Mouse (Mus musculus) left cerebral cortex, postnatal 10 days (tissue): ENCODE measurements around the gene Haghl. TPM values are rescaled to one million over a fixed set of nuclear protein-coding genes. Genes with fewer than 3 reads are reported as not detected.
A peak's percentile ranks its signal among the peaks of the same experiment; 100 is the strongest.
"Not testable (repeated sequence)": the region's sequence is repeated elsewhere in the genome, so short reads cannot be mapped to it uniquely, and the experiment has no call there.

ENCODE experiments used
- DNase-seq, 2 experiments: peaks; one replicate each; pipeline ENCODE4 v3.0.0; 2021 to 2022; ENCODE audit warnings: low spot score in 2 of 2, mixed read lengths in 1 of 2; ENCODE audit errors: extremely low spot score in 1 of 2
- intact Hi-C: fragments of 180-260 bp; cut with DNase I; formaldehyde crosslinking; loops from one replicate; pipeline ENCODE4 v1.15.1; 2025
- microRNA-seq: library from miRNA; unstranded; fragments of <30 nt; microRNA quantifications from one replicate; pipeline ENCODE4 v1.2.0, GENCODE M21; 2022
- total RNA-seq, 2 experiments: library from RNA; stranded (reverse); gene quantifications; 2 replicates each; pipeline ENCODE4 v1.2.3; 2021

Gene Haghl
- total RNA-seq, 2 experiments from 2014 or later: 132 to 133 TPM

DNA sequence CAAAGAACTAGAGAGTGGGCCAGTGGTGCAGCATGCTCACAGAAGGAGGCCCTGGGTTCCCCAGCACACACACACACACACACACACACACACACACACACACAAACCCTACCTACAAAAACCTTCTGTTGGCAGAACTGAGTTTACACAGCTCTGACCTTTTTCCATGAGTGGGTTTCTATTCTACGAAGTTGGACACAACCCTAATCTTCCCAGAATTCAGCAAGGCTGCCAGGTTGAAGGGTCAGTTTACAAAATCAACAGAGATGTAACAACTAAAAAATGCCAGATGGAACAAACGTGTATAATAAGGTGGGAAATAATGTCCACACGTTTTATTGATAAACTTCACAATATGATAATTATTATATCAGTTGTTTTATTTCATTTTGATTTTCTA is 27.8 kb downstream of the Haghl start:
- intact Hi-C loops: no loop called here
- DNase-seq: no peak

DNA sequence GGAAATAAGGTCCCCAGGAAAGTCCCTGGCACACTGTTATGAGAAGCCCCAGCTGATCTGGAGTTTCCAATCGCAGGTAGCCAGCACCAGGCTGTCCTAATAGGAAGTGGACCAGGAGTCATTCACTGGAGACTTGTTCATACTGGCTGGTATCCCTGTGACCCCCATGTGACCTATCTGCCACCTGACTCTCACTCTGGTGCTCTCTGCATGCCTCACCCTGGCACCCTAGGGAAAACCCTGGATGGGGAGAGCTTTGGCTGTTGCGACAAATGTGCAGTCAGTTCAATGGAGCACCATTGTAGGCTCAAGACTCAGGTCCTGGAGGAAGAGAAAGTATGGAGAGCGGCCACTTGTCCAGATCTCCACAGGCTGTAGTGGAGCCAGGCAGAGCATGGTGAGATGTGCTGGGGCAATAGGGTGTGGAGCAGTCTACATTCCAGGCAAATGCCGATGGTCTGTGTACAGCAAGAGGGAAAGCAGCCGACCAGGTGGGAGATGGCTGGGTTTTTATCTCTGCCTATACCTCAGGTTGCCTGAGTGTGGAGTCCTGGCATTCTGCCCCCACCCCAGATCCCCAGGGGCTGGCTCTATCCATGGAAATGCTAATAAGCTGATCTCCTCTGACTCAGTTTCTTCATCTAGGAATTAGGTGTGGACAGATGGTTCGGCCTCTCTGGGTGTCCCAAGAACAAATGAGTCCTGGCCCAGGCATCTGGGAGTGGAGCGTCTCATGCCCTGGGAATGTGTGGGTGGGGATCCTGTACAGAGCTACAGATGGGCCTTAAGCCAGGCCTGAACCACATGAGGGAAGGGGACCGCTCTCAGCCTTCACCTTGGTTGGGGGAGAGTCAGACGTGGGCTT is 28.9 kb downstream of the Haghl start:
- DNase-seq: no peak
- intact Hi-C loops: no loop called here

DNA sequence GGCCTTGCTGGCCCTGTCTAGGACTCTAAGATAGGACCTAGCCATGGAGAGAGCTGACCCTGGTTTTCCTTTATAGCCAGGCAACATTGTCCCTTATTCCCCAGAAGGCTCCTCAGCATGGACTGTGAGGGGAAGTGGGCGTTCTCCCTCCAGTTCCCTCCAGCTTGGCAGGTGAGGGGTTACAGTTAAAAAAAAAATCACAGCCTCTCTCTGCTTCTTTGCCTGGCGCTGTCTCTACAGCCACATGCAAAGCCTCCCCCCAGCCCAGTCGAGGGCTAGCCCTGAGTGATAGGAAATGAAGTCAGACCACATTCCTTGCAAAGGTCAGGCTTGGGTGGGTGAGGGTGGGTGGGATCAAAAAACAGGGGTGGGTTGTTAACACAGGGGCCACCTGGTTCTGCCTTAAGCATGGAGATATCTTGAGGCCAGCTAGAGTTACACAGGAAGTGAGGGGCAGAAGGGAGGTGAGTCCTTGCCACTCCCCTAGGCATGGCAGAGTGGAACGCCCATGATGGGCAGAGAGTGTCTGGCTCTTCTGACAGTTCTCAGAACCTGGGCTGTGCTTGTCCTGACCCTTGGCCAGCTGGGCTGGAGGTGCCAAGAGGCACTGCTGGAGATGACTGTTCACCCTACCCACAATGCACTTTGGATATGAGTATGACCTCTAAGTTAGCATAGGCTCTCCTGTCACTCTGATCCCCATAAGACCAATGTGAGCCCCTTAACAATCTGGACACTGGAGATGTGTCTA is 29.7 kb downstream of the Haghl start:
- intact Hi-C loops: no loop called here
- no peak for DNase-seq

DNA sequence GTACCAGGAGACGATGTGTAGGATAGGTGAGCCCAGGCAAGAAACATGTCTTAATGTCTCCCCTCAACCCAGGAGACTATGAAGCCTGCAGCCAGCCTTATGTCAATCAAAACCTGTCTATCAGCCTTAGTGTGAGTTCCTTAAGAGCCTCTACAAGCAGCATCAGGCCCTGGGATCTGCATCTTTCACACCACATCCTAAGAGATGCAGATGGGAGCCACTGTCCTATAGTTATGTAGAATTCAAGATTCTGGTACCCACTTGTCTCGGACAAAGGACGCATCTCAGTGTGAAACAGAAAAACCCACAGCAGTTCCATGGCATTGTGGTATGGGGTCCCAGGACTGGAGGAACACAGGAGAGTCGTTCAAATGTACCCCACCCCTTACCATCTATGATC is 30.4 kb downstream of the Haghl start:
- intact Hi-C loops: no loop called here
- DNase-seq: no peak

DNA sequence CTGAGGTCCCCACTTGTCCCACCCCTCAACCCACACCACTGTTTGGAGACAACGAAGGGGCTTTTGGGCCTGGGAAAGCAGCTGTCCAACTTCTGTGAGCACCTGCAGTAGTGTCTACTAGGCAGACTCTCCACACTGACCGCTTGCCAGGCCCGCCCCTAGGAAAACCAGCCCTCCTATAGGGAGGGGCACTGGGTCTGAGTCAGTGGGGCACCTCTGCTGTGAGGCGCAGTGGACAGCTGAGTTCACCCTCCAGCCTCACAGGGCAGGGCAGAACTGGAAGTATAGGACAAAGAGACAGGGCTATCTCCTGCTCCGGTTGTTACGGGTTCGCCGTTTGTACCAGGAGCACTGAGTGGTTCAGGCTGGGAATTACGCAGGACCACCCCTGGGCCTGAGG is 31.2 kb downstream of the Haghl start, which contains the start of gene Msln:
Gene Msln (minus strand): TSS at position 138 of the 400 bp plus-strand sequence.
- intact Hi-C loops: no loop called here
- no peak for DNase-seq

DNA sequence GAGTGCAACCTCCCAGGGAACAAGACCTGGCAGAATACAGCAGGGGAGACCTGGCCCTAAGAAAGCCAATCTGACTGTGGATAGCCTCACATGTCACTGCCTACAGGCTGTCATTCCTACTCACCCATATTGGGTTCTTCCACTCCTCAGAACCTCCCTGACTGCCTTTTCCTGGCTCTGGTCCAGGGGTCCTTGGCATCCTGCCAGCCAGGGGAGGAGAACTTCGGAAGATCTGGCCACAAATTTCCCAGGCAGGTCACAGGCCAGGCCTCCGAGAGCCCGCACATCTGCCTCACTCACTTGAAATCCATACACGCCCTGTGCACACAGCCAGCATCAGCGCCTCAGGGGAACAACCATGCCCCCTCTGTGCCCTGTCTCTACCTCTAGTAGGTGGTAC is 34.0 kb downstream of the Haghl start:
- DNase-seq: peak in 1 of 2 experiments; percentile 84

DNA sequence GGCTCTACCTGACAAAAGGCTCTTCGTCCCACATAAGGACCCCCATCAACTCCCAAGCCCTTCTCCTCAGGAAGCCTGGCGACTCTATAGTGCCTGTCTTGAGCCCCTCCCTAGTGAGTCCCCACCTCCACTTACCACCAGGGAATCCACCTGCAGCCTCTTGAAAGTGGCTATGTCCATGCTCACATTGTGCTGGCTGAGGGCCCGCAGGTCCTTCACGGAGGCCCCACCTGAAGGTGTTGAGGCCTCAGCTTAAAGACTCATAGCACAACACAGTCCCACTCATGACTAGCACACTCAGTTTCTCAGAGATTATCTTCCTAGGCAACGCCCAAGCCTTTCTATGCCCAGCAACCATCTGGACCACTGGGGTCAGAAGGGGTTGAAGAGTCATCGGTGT is 36.2 kb downstream of the Haghl start:
- no peak for DNase-seq
- intact Hi-C loops: no loop called here

More for the DNA sequence above, 34.0 kb downstream of the Haghl start:
- intact Hi-C loops: no loop called here

- DNase-seq: no peak
- intact Hi-C loops: no loop called here
Observed at GRCm38 (mm10) chr17:25748238-25748637, 37.2 kb downstream of the Haghl start.

DNA sequence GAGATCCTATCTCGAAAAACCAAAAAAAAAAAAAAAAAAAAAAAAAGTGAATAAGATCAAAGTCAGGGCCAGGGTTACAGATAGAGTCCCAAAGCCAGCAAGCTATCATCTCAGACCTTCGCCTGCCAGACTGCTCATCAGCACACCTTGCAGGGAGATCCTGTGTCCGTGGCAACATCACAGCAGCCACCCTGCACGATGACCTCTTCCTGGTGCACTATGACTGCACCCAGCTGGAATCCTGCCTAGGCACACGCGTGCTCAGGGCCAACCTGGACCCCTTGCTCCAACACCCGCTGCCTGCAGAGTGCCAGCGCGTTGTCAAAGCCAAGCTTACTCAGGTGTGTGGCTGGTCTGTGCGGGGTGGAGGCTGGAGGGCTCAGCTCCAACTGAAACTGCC is 41.2 kb downstream of the Haghl start:
- intact Hi-C loops: no loop called here
- DNase-seq: no peak

GRCm38 (mm10) chr17:25743831-25744230 is 41.6 kb downstream of the Haghl start:
- intact Hi-C loops: no loop called here
- DNase-seq: no peak

DNA sequence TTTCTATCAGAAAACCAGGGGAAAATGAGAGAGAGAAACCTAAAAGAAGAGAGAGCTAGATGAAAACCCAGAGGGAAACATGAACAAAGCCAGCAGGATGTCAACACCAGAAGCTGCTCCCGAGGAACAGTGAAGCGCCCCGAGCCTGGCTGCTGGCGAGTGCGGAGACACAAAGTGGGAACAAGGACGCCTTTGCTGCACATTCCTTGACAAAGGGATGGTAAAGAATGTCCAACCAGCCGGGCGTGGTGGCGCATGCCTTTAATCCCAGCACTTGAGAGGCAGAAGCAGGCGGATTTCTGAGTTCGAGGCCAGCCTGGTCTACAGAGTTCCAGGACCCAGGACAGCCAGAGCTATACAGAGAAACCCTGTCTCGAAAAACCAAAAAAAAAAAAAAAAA is 44.0 kb downstream of the Haghl start:
- DNase-seq, intact Hi-C loops: not testable (repeated sequence)

GRCm38 (mm10) chr17:25738861-25739260 is 46.6 kb downstream of the Haghl start:
- DNase-seq: no peak
- intact Hi-C loops: no loop called here

GRCm38 (mm10) chr17:25735745-25736144 is 49.7 kb downstream of the Haghl start, which contains the start of gene Mslnl:
TSS of gene Mslnl (plus strand) at chr17:25736042.
- intact Hi-C loops: no loop called here
- DNase-seq: no peak

DNA sequence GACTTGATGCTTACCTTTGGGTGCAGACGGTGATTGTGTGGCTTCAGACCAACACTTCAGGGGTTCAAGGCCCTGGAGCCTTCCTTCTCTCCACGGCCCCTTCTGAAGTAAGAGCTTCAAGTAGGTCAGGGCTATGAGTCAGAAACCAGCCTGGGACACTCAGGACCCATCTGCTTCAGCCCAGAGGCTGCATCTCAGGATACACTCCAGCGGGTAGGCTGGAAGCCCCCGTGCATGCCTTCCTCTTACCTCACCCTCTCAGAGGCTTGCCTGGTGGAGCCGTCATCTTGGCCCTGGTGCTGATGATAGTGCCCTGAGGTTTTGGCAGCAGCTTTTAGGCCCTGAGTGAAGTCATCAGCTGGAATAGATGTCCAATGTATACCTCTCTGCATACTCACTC is 50.2 kb downstream of the Haghl start:
- intact Hi-C loops: no loop called here
- DNase-seq: no peak

GRCm38 (mm10) chr17:25732082-25732481 is 53.4 kb downstream of the Haghl start:
- intact Hi-C loops: loop anchor here (2.0 kb wide), 1 partner anchor 67 kb away; no protein-coding TSS in a partner anchor
- DNase-seq: peak; percentile 72 to 84

Small RNAs within 50 kb of the gene (microRNA-seq; reads per million reads assigned to microRNA genes)
- not detected for gene Gm25083
- gene Mir3082: 2.9 reads per million, percentile 2 among the genes with 10 or more reads in this experiment
- 4.6 reads per million, percentile 16 among the genes with 10 or more reads in this experiment for gene Mir6966

Other genes starting within 250 kb of the Haghl start
- gene Sox8, start 215.0 kb downstream of the Haghl start, total RNA-seq: 10 to 100 TPM; 45.3 to 56.2 TPM
- gene Lmf1, start 206.6 kb downstream of the Haghl start, total RNA-seq: 10 to 100 TPM; 22.2 to 23.4 TPM
- gene Gng13, start 68.5 kb downstream of the Haghl start, total RNA-seq: 10 to 100 TPM; 86.1 to 88.9 TPM
- gene Chtf18, start 58.3 kb downstream of the Haghl start, total RNA-seq: 1 to 10 TPM; 3.0 to 4.8 TPM
- 10 to 100 TPM; 31.9 to 32.4 TPM for gene Rpusd1, start 58.0 kb downstream of the Haghl start, total RNA-seq
- not detected for gene Mslnl, start 49.6 kb downstream of the Haghl start, total RNA-seq
- 1 to 10 TPM; 4.0 to 5.4 TPM for gene Msln, start 31.3 kb downstream of the Haghl start, total RNA-seq
- 10 to 100 TPM; 26.2 to 26.3 TPM for gene Narfl, start 11.9 kb downstream of the Haghl start, total RNA-seq
- gene Ccdc78, start 907 bp upstream of the Haghl start, total RNA-seq: under 1 TPM in 1 of 2 experiments, not detected in 1; 0.16 TPM
- 10 to 100 TPM; 74.3 to 74.9 TPM for gene Fam173a, start 7.2 kb upstream of the Haghl start, total RNA-seq
- 1 to 10 TPM; 1.7 to 2.3 TPM for gene AC134908.4, start 10.0 kb upstream of the Haghl start, total RNA-seq
- gene Metrn, start 11.5 kb upstream of the Haghl start, total RNA-seq: 10 to 100 TPM; 59.8 to 61.1 TPM
- gene Fbxl16, start 23.4 kb upstream of the Haghl start, total RNA-seq: 100 to 1,000 TPM; 306 to 311 TPM
- gene Wdr24, start 38.0 kb upstream of the Haghl start, total RNA-seq: 10 to 100 TPM; 20.4 to 24.6 TPM
- 10 to 100 TPM; 59.9 to 61.5 TPM for gene Jmjd8, start 43.2 kb upstream of the Haghl start, total RNA-seq
- 100 to 1,000 TPM; 168 to 171 TPM for gene Stub1, start 47.7 kb upstream of the Haghl start, total RNA-seq
- gene Rhbdl1, start 51.6 kb upstream of the Haghl start, total RNA-seq: 10 to 100 TPM; 84.5 to 94.2 TPM
- gene Gm20683, start 56.1 kb upstream of the Haghl start, total RNA-seq: 10 to 100 TPM; 28.7 to 29.9 TPM
- 10 to 100 TPM; 68.8 to 74.7 TPM for gene Rhot2, start 59.2 kb upstream of the Haghl start, total RNA-seq
- 10 to 100 TPM; 34.0 to 35.6 TPM for gene Wdr90, start 75.8 kb upstream of the Haghl start, total RNA-seq
- 10 to 100 TPM; 27.7 to 31.4 TPM for gene Mcrip2, start 83.1 kb upstream of the Haghl start, total RNA-seq
- 10 to 100 TPM; 34.8 to 36.0 TPM for gene Mettl26, start 89.4 kb upstream of the Haghl start, total RNA-seq
- gene Wfikkn1, start 95.2 kb upstream of the Haghl start, total RNA-seq: 1 to 10 TPM in 1 of 2 experiments, under 1 TPM in 1; 0.63 to 1.4 TPM
- gene Rab40c, start 134.1 kb upstream of the Haghl start, total RNA-seq: 10 to 100 TPM; 46.2 to 53.4 TPM
- gene Pigq, start 159.3 kb upstream of the Haghl start, total RNA-seq: 100 to 1,000 TPM; 123 to 126 TPM
- not detected for gene Nhlrc4, start 159.3 kb upstream of the Haghl start, total RNA-seq
- not detected for gene A930017K11Rik, start 166.9 kb upstream of the Haghl start, total RNA-seq
- gene Capn15, start 200.1 kb upstream of the Haghl start, total RNA-seq: 10 to 100 TPM; 41.5 to 42.5 TPM